Comparison of ENCODE assay signal across 22 mouse cellular contexts in the genomic region with DNA sequence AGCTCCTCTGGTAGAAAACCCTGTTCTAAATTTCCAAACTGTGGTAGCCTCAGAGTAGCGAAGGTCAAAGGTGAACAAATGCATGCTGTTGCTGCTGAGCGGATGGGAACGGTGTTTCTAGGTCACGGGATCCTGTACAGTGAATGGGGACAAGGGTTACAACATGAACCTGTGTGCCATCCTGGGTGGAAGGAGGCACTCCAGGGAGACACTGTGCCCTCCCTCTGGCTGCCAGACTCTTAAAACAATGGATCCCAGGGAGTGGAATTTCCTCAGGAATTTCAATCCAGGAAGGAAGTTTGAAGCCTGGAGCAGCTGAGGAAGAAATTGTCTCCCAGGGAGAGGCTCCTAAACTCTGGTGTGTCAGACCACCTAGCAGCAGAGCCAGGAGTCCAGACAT. TPM values are rescaled to one million over a fixed set of nuclear protein-coding genes. Genes with fewer than 3 reads are reported as not detected.
DNase-seq lines count a peak whose midpoint lies in the region; ATAC-seq lines count a peak whose summit lies in the region.
"Had no signal": no experiment of that assay in that cellular context is flagged by ENCODE, and none has a peak within 500 bp of the region (broad histone marks: within the 10 kb centered on the region; RNA-seq: fewer than 3 reads in every experiment).

No protein-coding gene starts in this region.

- H3K27me3 ChIP-seq in heart, embryonic 10.5 days (ENCODE audit: insufficient read depth, poor library complexity, severe bottlenecking): no peaks in the 10 kb centered on the region
- no peaks in the 10 kb centered on the region for H3K27me3 ChIP-seq in hindbrain, embryonic 12.5 days
- H3K27me3 ChIP-seq: forebrain, embryonic 15.5 days; hindbrain, embryonic 13.5 days; neural tube, embryonic 12.5 days had no signal

- 80% methylated on average over 4 of the region's 4 CpGs for WGBS in heart, embryonic 10.5 days
- 59% methylated on average over 4 of the region's 4 CpGs for WGBS in hindbrain, embryonic 12.5 days

- H3K9ac ChIP-seq in hindbrain, embryonic 12.5 days: no peak overlapping the region
- H3K9ac ChIP-seq: forebrain, embryonic 15.5 days; hindbrain, embryonic 13.5 days; liver, embryonic 13.5 days; neural tube, embryonic 12.5 days had no signal

- no peak for ATAC-seq in hindbrain, embryonic 12.5 days (ENCODE audit: low FRiP score)
- ATAC-seq: forebrain, embryonic 15.5 days; intestine, embryonic 16.5 days; midbrain, embryonic 16.5 days had no signal

- intact Hi-C loops in heart, postnatal 14 days (cut with DNase I): no loop called here

- DNase-seq in heart, embryonic 10.5 days (ENCODE audit: low spot score): no peak
- DNase-seq in heart, postnatal 14 days: no peak
- peak; percentile 23 to 64 for DNase-seq in kidney, postnatal 25 days
- DNase-seq in kidney, postnatal 10 days: no peak
- peak; percentile 92 for DNase-seq in R1 (ENCODE audit: low read depth, low spot score)
- DNase-seq in lung, postnatal 14 days: peak; percentile 13
- DNase-seq: adrenal gland, postnatal 14 days; B cell, adult 2 months; cerebellum, adult 8-10 months; layer of hippocampus, adult 9-11 months; liver, embryonic 13.5 days; right cerebral cortex, postnatal 4 days; thymus, postnatal 4 days had no signal

- H3K4me1 ChIP-seq in heart, embryonic 10.5 days: peaks cover 6% of the 10 kb centered on the region; the same call in 1 of the 2 replicates
- peaks cover 6% of the 10 kb centered on the region; the same call in 1 of the 2 replicates for H3K4me1 ChIP-seq in hindbrain, embryonic 12.5 days
- H3K4me1 ChIP-seq: forebrain, embryonic 15.5 days; neural tube, embryonic 12.5 days had no signal

- H3K27ac ChIP-seq in heart, embryonic 10.5 days: 0 out of 2 replicates have a peak overlapping the region, but pooled peaks have one; percentile 29
- no peak overlapping the region for H3K27ac ChIP-seq in hindbrain, embryonic 12.5 days
- H3K27ac ChIP-seq: forebrain, embryonic 15.5 days; hindbrain, embryonic 13.5 days; liver, embryonic 13.5 days; neural tube, embryonic 12.5 days had no signal

- H3K36me3 ChIP-seq in heart, embryonic 10.5 days: no peaks in the 10 kb centered on the region
- no peaks in the 10 kb centered on the region for H3K36me3 ChIP-seq in hindbrain, embryonic 12.5 days
- H3K36me3 ChIP-seq: forebrain, embryonic 15.5 days; G1E; hindbrain, embryonic 13.5 days; liver, embryonic 13.5 days; neural tube, embryonic 12.5 days had no signal

- no peaks in the 10 kb centered on the region for H3K9me3 ChIP-seq in heart, embryonic 10.5 days
- no peaks in the 10 kb centered on the region for H3K9me3 ChIP-seq in hindbrain, embryonic 12.5 days (replicated peaks)
- H3K9me3 ChIP-seq: forebrain, embryonic 15.5 days; G1E; hindbrain, embryonic 13.5 days; liver, embryonic 13.5 days; megakaryocyte, embryonic 14.5 days; neural tube, embryonic 12.5 days had no signal

- no peak overlapping the region for H3K4me2 ChIP-seq in hindbrain, embryonic 12.5 days (replicated peaks)
- H3K4me2 ChIP-seq: forebrain, embryonic 15.5 days; hindbrain, embryonic 13.5 days; liver, embryonic 13.5 days; neural tube, embryonic 12.5 days had no signal

- H3K4me3 ChIP-seq in heart, embryonic 10.5 days: no peak overlapping the region
- H3K4me3 ChIP-seq in hindbrain, embryonic 12.5 days: no peak overlapping the region
- H3K4me3 ChIP-seq: forebrain, embryonic 15.5 days; hindbrain, embryonic 13.5 days; liver, embryonic 13.5 days; megakaryocyte, embryonic 14.5 days; neural tube, embryonic 12.5 days had no signal

RNA-seq across cellular contexts. Expression of a gene that starts 25.3 kb away (rescaled TPM):
- polyA plus RNA-seq in heart, embryonic 10.5 days (2016; fragmentation: Nextera tagmentation; extraction: Ambion mirVana): 0.99 and 1.1 TPM in 2 replicates
- total RNA-seq in heart, postnatal 14 days (2021): not detected
- polyA plus RNA-seq in hindbrain, embryonic 12.5 days (2016; fragmentation: Nextera tagmentation; extraction: Ambion mirVana): 0.10 and 0.61 TPM in 2 replicates
- total RNA-seq: left cerebral cortex, postnatal 10 days had no signal
- polyA plus RNA-seq: forebrain, embryonic 15.5 days; hindbrain, embryonic 13.5 days; neural tube, embryonic 12.5 days had no signal

Comparison
In these comparisons a context has a peak if more than half of its experiments do, and no peak if none do; other contexts are left out.
1. DNase-seq: peak in kidney, postnatal 25 days (2 of 2), R1 (single experiment) and lung, postnatal 14 days (single experiment); none in heart, embryonic 10.5 days (single experiment), heart, postnatal 14 days (0 of 2) and kidney, postnatal 10 days (single experiment).